10 mouse cellular contexts compared by ENCODE assay signal in the genomic region with DNA sequence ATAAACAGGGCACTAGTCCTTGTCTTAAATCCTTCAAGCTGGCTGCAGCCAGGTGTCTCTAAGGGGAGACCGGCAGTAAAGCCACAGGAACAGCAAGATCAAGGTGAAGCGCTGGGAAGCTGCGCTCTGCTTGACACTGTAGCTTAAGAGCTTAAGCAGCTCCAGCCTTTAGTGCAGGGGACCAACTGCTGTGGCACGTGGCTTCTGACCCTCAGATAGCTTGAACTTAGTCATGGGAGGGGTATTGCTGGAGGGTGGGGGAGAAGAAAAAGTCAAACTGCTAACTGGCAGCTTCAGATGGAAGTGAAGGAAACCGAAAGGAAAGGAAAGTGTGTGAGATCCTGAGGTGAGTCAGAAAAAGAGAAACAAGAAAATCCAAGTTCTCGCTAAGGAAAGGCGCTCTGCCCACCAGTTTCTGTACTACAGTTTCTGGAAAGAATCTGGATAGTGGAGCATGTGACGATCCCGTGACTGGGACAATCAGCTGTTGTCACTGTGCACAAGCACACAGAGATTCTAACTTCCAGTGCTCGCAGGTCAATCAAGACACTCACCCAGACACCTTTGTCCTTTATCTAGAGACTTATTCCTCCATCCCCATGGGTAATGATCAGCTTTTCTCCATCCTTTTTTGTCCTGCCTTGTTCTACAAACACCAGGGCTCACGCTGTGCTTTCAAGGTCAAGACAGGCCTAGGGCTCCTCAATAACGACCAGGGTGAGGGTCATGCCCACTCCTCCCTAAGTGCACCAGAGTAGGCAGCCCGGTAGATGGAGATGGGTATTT. TPM values are rescaled to one million over a fixed set of nuclear protein-coding genes. Genes with fewer than 3 reads are reported as not detected.
DNase-seq lines count a peak whose midpoint lies in the region; ATAC-seq lines count a peak whose summit lies in the region.
"Had no signal": no experiment of that assay in that cellular context is flagged by ENCODE, and none has a peak within 500 bp of the region (broad histone marks: within the 10 kb centered on the region; RNA-seq: fewer than 3 reads in every experiment).

No protein-coding gene starts in this region.

- H3K9ac ChIP-seq in heart, embryonic 12.5 days, result no peak overlapping the region
- H3K9ac ChIP-seq in midbrain, embryonic 14.5 days (replicated peaks; ENCODE audit: low read length), result peak overlapping the region; percentile 26

- H3K9me3 ChIP-seq in heart, embryonic 12.5 days (replicated peaks), result no peaks in the 10 kb centered on the region
- H3K9me3 ChIP-seq in hindbrain, embryonic 10.5 days, result no peaks in the 10 kb centered on the region
- H3K9me3 ChIP-seq in midbrain, embryonic 14.5 days (ENCODE audit: control insufficient read depth, low read length), result no peaks in the 10 kb centered on the region

- ATAC-seq in heart, embryonic 12.5 days (ENCODE audit: insufficient number of reproducible peaks, low FRiP score), result no peak
- ATAC-seq in midbrain, embryonic 14.5 days (ENCODE audit: low FRiP score, low TSS enrichment), result no peak
- no peak for ATAC-seq in CD4-positive, CD25-positive, alpha-beta regulatory T cell, adult 4 months
- ATAC-seq: activated CD4-positive, CD25-positive, alpha-beta regulatory T cell, adult 4 months had no signal

- peaks cover 25% of the 10 kb centered on the region for H3K27me3 ChIP-seq in heart, embryonic 12.5 days (replicated peaks)
- H3K27me3 ChIP-seq in hindbrain, embryonic 10.5 days (ENCODE audit: insufficient read depth, poor library complexity, severe bottlenecking), result peaks cover 40% of the 10 kb centered on the region
- H3K27me3 ChIP-seq in midbrain, embryonic 14.5 days (ENCODE audit: control insufficient read depth, insufficient read depth, low read length), result peaks cover 15% of the 10 kb centered on the region; the same call in 1 of the 2 replicates

- H3K36me3 ChIP-seq in heart, embryonic 12.5 days, result no peaks in the 10 kb centered on the region
- no peaks in the 10 kb centered on the region for H3K36me3 ChIP-seq in hindbrain, embryonic 10.5 days
- no peaks in the 10 kb centered on the region for H3K36me3 ChIP-seq in midbrain, embryonic 14.5 days (ENCODE audit: control insufficient read depth, insufficient read depth, low read length)

- WGBS in heart, embryonic 12.5 days, result 30% methylated on average over 13 of the region's 13 CpGs
- WGBS in hindbrain, embryonic 10.5 days, result 32% methylated on average over 13 of the region's 13 CpGs
- 28% methylated on average over 13 of the region's 13 CpGs for WGBS in midbrain, embryonic 14.5 days

- H3K4me2 ChIP-seq in heart, embryonic 12.5 days, result peak overlapping the region; percentile 97; the same call in 1 of the 2 replicates
- H3K4me2 ChIP-seq in midbrain, embryonic 14.5 days (ENCODE audit: low read length), result peak overlapping the region; percentile 83

- H3K4me3 ChIP-seq in heart, embryonic 12.5 days, result no peak overlapping the region
- peak overlapping the region; percentile 59; the same call in 1 of the 2 replicates for H3K4me3 ChIP-seq in hindbrain, embryonic 10.5 days
- peak overlapping the region; percentile 57 for H3K4me3 ChIP-seq in midbrain, embryonic 14.5 days (replicated peaks; ENCODE audit: low read depth, low read length)

- H3K27ac ChIP-seq in heart, embryonic 12.5 days (ENCODE audit: poor library complexity, severe bottlenecking), result no peak overlapping the region
- no peak overlapping the region for H3K27ac ChIP-seq in hindbrain, embryonic 10.5 days
- no peak overlapping the region for H3K27ac ChIP-seq in midbrain, embryonic 14.5 days (replicated peaks; ENCODE audit: low read depth, low read length)

- H3K4me1 ChIP-seq in heart, embryonic 12.5 days (replicated peaks), result 0 out of 2 replicates have a peak, but pooled peaks cover 5% of the 10 kb centered on the region
- H3K4me1 ChIP-seq in hindbrain, embryonic 10.5 days (replicated peaks), result peaks cover 25% of the 10 kb centered on the region
- H3K4me1 ChIP-seq in midbrain, embryonic 14.5 days (ENCODE audit: control insufficient read depth, insufficient read depth, low read length), result peaks cover 29% of the 10 kb centered on the region

- DNase-seq in heart, adult 11 months, result no peak
- peak; percentile 52 for DNase-seq in brain, adult 2 months (ENCODE audit: low read depth, low spot score)
- DNase-seq in hindbrain, embryonic 10.5 days (ENCODE audit: low spot score), result no peak
- peak; percentile 30 for DNase-seq in midbrain, embryonic 14.5 days
- no peak for DNase-seq in testis, postnatal 14 days (ENCODE audit: low spot score)
- no peak for DNase-seq in kidney, postnatal 14 days
- DNase-seq: cerebellum, postnatal 14 days had no signal

RNA-seq across cellular contexts. Expression of a gene that starts 2.2 kb away (rescaled TPM):
- 0.36 and 0.38 TPM in 2 replicates for polyA plus RNA-seq in heart, embryonic 12.5 days (2016; fragmentation: Nextera tagmentation; extraction: Ambion mirVana)
- polyA plus RNA-seq in hindbrain, embryonic 10.5 days (2016; fragmentation: Nextera tagmentation; extraction: Ambion mirVana), result 1.4 and 1.7 TPM in 2 replicates
- polyA plus RNA-seq in midbrain, embryonic 14.5 days (2014; fragmentation: Nextera tagmentation; extraction: Ambion mirVana), result 12.9 and 13.4 TPM in 2 replicates
- polyA plus RNA-seq in CD4-positive, CD25-positive, alpha-beta regulatory T cell, adult 4 months (2017; shearing (Covaris generic)), result under 1 TPM; 0.28 to 0.63 TPM

Comparison
In these comparisons a context has a peak if more than half of its experiments do, and no peak if none do; other contexts are left out.
1. DNase-seq: peak in brain, adult 2 months (single experiment) and midbrain, embryonic 14.5 days (single experiment); none in heart, adult 11 months (single experiment), hindbrain, embryonic 10.5 days (single experiment), testis, postnatal 14 days (single experiment) and kidney, postnatal 14 days (single experiment).